Mouse (Mus musculus): ENCODE measurements around the gene Nptxr. TPM values are rescaled to one million over a fixed set of nuclear protein-coding genes. Genes with fewer than 3 reads are reported as not detected.

Gene Nptxr
- polyA plus RNA-seq, 2 experiments = 0.09 to 0.11 TPM

DNA sequence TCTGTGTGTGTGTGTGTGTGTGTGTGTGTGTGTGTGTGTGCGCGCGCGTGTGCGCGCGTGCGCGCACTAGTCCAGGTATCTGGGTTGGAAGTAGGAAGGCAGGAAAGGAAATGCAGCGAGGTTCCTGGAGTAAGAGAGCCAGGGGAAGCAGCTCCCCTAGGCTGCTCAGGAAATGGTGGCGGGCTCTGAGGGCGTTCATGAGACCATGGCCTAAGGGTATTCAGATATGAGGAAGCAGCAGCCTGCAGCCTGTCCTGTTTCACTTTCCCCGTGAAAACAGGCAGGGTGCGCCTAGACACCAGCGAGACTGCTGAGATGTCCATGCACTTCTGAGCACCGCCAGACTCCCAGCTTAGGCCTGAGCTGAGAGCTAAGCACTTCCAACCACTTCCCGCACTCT, 52.8 kb downstream of the Nptxr start:
- Histone ChIP-seq H3K4me1 (replicated peaks; ENCODE audit: control insufficient read depth in 2 of 2, insufficient read depth in 2 of 2, low read length in 1 of 2) (0 out of 4 replicates have a peak, but pooled peaks cover 0 to 3% of the 10 kb centered on the region in 2 experiments), H3K9me3 (ENCODE audit: control insufficient read depth, low read length) (no peaks in the 10 kb centered on the region), H3K36me3 (replicated peaks; ENCODE audit: control insufficient read depth, insufficient read depth, low read depth) (no peaks in the 10 kb centered on the region), H3K4me2 (ENCODE audit: low read depth) (no peak overlapping the region), H3K4me3 (ENCODE audit: insufficient read depth in 1 of 2, low read depth in 2 of 2, low read length in 2 of 2) (no peak overlapping the region), H3K27me3 (ENCODE audit: control insufficient read depth, insufficient read depth, low read length) (no peaks in the 10 kb centered on the region), H3K27ac (no peak overlapping the region), H3K9ac (replicated peaks) (no peak overlapping the region)
- no peak for ATAC-seq (ENCODE audit: insufficient read depth)
- TF ChIP-seq EP300 (IDR thresholded peaks at IDR 0.05; ENCODE audit: low read depth) (no peak), CTCF (IDR thresholded peaks at IDR 0.05; ENCODE audit: low read depth) (no peak)
- 61% methylated on average over 17 of the region's 17 CpGs for WGBS (ENCODE audit: insufficient replicate concordance)
- no peak for DNase-seq (ENCODE audit: low read depth in 3 of 3, low spot score in 3 of 3)

DNA sequence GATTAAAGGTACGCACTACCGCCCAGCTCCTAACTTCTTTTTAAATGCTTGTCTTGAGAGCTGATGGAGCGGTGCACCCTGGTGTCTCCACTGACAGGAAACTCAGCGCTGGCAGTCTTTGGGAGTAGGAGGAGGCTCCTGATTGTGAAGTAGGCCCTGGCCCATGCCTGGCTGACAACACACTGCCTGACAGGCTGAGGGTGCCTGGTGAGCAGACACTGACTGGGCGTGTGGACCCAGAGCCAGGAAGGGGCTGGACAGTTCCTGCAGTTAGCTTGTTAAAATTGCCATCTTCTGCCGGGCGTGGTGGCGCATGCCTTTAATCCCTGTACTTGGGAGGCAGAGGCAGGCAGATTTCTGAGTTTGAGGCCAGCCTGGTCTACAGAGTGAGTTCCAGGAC, 54.3 kb downstream of the Nptxr start:
- Histone ChIP-seq H3K36me3 (replicated peaks; ENCODE audit: control insufficient read depth, insufficient read depth, low read depth) (no peaks in the 10 kb centered on the region), H3K9ac (replicated peaks) (no peak overlapping the region), H3K27me3 (ENCODE audit: control insufficient read depth, insufficient read depth, low read length) (no peaks in the 10 kb centered on the region), H3K9me3 (ENCODE audit: control insufficient read depth, low read length) (no peaks in the 10 kb centered on the region), H3K27ac (no peak overlapping the region), H3K4me3 (ENCODE audit: insufficient read depth in 1 of 2, low read depth in 2 of 2, low read length in 2 of 2) (no peak overlapping the region), H3K4me2 (ENCODE audit: low read depth) (no peak overlapping the region), H3K4me1 (replicated peaks; ENCODE audit: control insufficient read depth in 2 of 2, insufficient read depth in 2 of 2, low read length in 1 of 2) (no peaks in the 10 kb centered on the region)
- DNase-seq (ENCODE audit: low read depth in 3 of 3, low spot score in 3 of 3) (no peak), ATAC-seq (ENCODE audit: insufficient read depth) (no peak)
- TF ChIP-seq EP300 (IDR thresholded peaks at IDR 0.05; ENCODE audit: low read depth) (no peak), CTCF (IDR thresholded peaks at IDR 0.05; ENCODE audit: low read depth) (no peak)
- 69% methylated on average over 8 of the region's 8 CpGs for WGBS (ENCODE audit: insufficient replicate concordance)

DNA sequence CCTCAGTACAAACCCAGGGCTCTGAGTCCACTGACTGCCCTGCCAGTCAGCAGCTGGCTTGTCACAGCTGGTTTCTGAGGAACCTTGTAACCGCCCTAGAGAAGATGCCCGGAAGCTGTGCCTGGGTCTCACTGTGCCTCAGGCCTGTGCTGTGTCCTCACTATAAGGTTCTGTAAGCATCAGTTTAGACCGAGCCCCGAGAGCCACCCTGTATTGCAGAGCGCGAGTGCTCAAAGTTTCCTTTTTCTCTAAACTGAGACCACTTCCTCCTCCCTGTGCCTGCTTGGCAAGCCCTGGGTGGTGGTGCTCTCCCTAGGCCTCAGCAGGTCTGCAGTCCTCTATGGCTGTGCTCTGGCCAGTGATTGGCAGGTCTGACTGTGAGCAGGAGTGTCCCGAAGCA, 55.4 kb downstream of the Nptxr start:
- Histone ChIP-seq H3K36me3 (replicated peaks; ENCODE audit: control insufficient read depth, insufficient read depth, low read depth) (no peaks in the 10 kb centered on the region), H3K27me3 (ENCODE audit: control insufficient read depth, insufficient read depth, low read length) (no peaks in the 10 kb centered on the region), H3K27ac (no peak overlapping the region), H3K4me1 (replicated peaks; ENCODE audit: control insufficient read depth in 2 of 2, insufficient read depth in 2 of 2, low read length in 1 of 2) (no peaks in the 10 kb centered on the region), H3K9ac (replicated peaks) (no peak overlapping the region), H3K9me3 (ENCODE audit: control insufficient read depth, low read length) (no peaks in the 10 kb centered on the region), H3K4me3 (ENCODE audit: insufficient read depth in 1 of 2, low read depth in 2 of 2, low read length in 2 of 2) (no peak overlapping the region), H3K4me2 (ENCODE audit: low read depth) (no peak overlapping the region)
- no peak for TF ChIP-seq CTCF (IDR thresholded peaks at IDR 0.05; ENCODE audit: low read depth)
- no peak for TF ChIP-seq EP300 (IDR thresholded peaks at IDR 0.05; ENCODE audit: low read depth)
- no peak for ATAC-seq (ENCODE audit: insufficient read depth)
- 48% methylated on average over 7 of the region's 7 CpGs for WGBS (ENCODE audit: insufficient replicate concordance)
- no peak for DNase-seq (ENCODE audit: low read depth in 3 of 3, low spot score in 3 of 3)

DNA sequence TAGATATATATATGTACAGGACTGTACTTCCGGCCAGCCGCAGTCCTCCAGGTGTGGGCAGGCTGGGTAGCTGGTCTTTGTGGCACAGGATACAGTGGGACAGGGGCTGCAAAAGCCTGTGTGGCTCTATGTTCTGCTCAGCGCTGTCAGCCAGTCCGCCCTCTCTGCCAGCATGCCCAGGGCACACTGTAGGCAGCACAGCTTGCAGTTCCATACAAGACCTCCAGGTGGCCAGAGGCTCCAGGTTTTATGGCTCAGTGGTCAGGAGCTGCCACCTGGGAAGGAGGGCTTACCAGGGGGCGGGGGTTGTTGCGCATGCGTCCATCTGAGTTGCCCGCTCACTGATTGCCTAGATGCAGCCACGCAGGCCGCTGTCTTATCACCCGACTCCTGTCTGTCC, 56.6 kb downstream of the Nptxr start:
- no peaks in the 10 kb centered on the region for H3K36me3 ChIP-seq (replicated peaks; ENCODE audit: control insufficient read depth, insufficient read depth, low read depth)
- H3K27ac ChIP-seq = no peak overlapping the region
- 61% methylated on average over 11 of the region's 11 CpGs for WGBS (ENCODE audit: insufficient replicate concordance)
- H3K9ac ChIP-seq (replicated peaks) = no peak overlapping the region
- no peaks in the 10 kb centered on the region for H3K27me3 ChIP-seq (ENCODE audit: control insufficient read depth, insufficient read depth, low read length)
- no peak overlapping the region for H3K4me2 ChIP-seq (ENCODE audit: low read depth)
- DNase-seq (ENCODE audit: low read depth in 3 of 3, low spot score in 3 of 3) = no peak
- H3K9me3 ChIP-seq (ENCODE audit: control insufficient read depth, low read length) = no peaks in the 10 kb centered on the region
- H3K4me3 ChIP-seq (ENCODE audit: insufficient read depth in 1 of 2, low read depth in 2 of 2, low read length in 2 of 2) = no peak overlapping the region
- no peak for ATAC-seq (ENCODE audit: insufficient read depth)
- peaks cover 2% of the 10 kb centered on the region in 2 experiments; a peak in 3 of 4 replicates for H3K4me1 ChIP-seq (replicated peaks; ENCODE audit: control insufficient read depth in 2 of 2, insufficient read depth in 2 of 2, low read length in 1 of 2)
- no peak for TF ChIP-seq EP300 (IDR thresholded peaks at IDR 0.05; ENCODE audit: low read depth)
- TF ChIP-seq CTCF (IDR thresholded peaks at IDR 0.05; ENCODE audit: low read depth) = peak; percentile 85

DNA sequence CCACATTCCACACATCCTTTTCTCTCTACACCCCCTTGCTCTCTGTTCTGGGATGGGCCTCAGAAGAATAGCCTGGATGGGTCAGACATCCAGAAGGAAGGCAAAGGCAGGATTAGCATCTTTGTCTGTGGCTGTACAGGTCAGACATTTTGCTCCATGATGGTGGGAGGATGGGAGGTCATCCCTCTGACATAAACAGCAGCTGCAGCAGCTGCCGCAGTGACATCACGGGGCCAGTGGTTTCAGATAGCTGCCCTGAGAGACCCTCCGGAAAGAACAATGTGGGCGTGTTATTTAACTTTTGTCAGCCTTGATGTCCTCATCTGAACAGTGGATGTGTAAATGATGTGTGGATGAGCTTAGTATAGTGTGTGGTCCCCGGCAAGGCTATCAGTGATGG, 58.7 kb downstream of the Nptxr start:
- Histone ChIP-seq H3K4me2 (ENCODE audit: low read depth) (no peak overlapping the region), H3K27me3 (ENCODE audit: control insufficient read depth, insufficient read depth, low read length) (no peaks in the 10 kb centered on the region), H3K4me3 (ENCODE audit: insufficient read depth in 1 of 2, low read depth in 2 of 2, low read length in 2 of 2) (no peak overlapping the region), H3K4me1 (replicated peaks; ENCODE audit: control insufficient read depth in 2 of 2, insufficient read depth in 2 of 2, low read length in 1 of 2) (peaks cover 12% of the 10 kb centered on the region in 2 experiments), H3K27ac (no peak overlapping the region), H3K9ac (replicated peaks) (no peak overlapping the region), H3K9me3 (ENCODE audit: control insufficient read depth, low read length) (no peaks in the 10 kb centered on the region), H3K36me3 (replicated peaks; ENCODE audit: control insufficient read depth, insufficient read depth, low read depth) (no peaks in the 10 kb centered on the region)
- WGBS (ENCODE audit: insufficient replicate concordance) = 73% methylated on average over 5 of the region's 5 CpGs
- DNase-seq (ENCODE audit: low read depth in 3 of 3, low spot score in 3 of 3) = no peak
- TF ChIP-seq CTCF (IDR thresholded peaks at IDR 0.05; ENCODE audit: low read depth) (no peak), EP300 (IDR thresholded peaks at IDR 0.05; ENCODE audit: low read depth) (no peak)
- no peak for ATAC-seq (ENCODE audit: insufficient read depth)
